Mouse (Mus musculus): ENCODE measurements around the gene Rangrf.
"Not testable (repeated sequence)": the region's sequence is repeated elsewhere in the genome, so short reads cannot be mapped to it uniquely, and the experiment has no call there.

The Rangrf gene

GRCm38 (mm10) chr11:68975085-68975484 is at the start of gene Rangrf:
Gene Rangrf, minus strand, starts transcription at chr11:68975185.
- no peak for DNase-seq (ENCODE audit: low spot score)

GRCm38 (mm10) chr11:69020691-69021090 is 45.7 kb upstream of the Rangrf start:
- DNase-seq (ENCODE audit: low spot score), result no peak

GRCm38 (mm10) chr11:69016755-69017154 is 41.8 kb upstream of the Rangrf start:
- no peak for DNase-seq (ENCODE audit: low spot score)

- peak; percentile 89 for DNase-seq (ENCODE audit: low spot score)
Measured at GRCm38 (mm10) chr11:69015644-69016441, 40.9 kb upstream of the Rangrf start, which contains the start of gene Ctc1. Gene Ctc1, plus strand, starts transcription at chr11:69015911.

- peak; percentile 84 for DNase-seq (ENCODE audit: low spot score)
Measured at GRCm38 (mm10) chr11:69012071-69012601, 37.2 kb upstream of the Rangrf start.

GRCm38 (mm10) chr11:69011445-69011844 is 36.5 kb upstream of the Rangrf start:
- DNase-seq (ENCODE audit: low spot score), result not testable (repeated sequence)

- DNase-seq (ENCODE audit: low spot score), result no peak
Measured at GRCm38 (mm10) chr11:69010400-69011323, 35.7 kb upstream of the Rangrf start.

- DNase-seq (ENCODE audit: low spot score), result no peak
Measured at GRCm38 (mm10) chr11:69009508-69009907, 34.5 kb upstream of the Rangrf start.

- DNase-seq (ENCODE audit: low spot score), result peak; percentile 97
Measured at GRCm38 (mm10) chr11:69008182-69009121, 33.5 kb upstream of the Rangrf start, which contains the start of gene Pfas. Gene Pfas, minus strand, starts transcription at chr11:69008460.

GRCm38 (mm10) chr11:69006575-69006974 is 31.6 kb upstream of the Rangrf start:
- DNase-seq (ENCODE audit: low spot score), result not testable (repeated sequence)

- DNase-seq (ENCODE audit: low spot score), result no peak
Measured at GRCm38 (mm10) chr11:69005193-69005592, 30.2 kb upstream of the Rangrf start.

GRCm38 (mm10) chr11:69003592-69003991 is 28.6 kb upstream of the Rangrf start:
- peak; percentile 73 for DNase-seq (ENCODE audit: low spot score)

- DNase-seq (ENCODE audit: low spot score), result not testable (repeated sequence)
Measured at GRCm38 (mm10) chr11:69002782-69003181, 27.8 kb upstream of the Rangrf start.

- DNase-seq (ENCODE audit: low spot score), result no peak
Measured at GRCm38 (mm10) chr11:68997080-68997479, 22.1 kb upstream of the Rangrf start.

- DNase-seq (ENCODE audit: low spot score), result no peak
Measured at GRCm38 (mm10) chr11:68994377-68994776, 19.4 kb upstream of the Rangrf start.

GRCm38 (mm10) chr11:68993122-68993521 is 18.1 kb upstream of the Rangrf start:
- no peak for DNase-seq (ENCODE audit: low spot score)

GRCm38 (mm10) chr11:68988341-68988740 is 13.4 kb upstream of the Rangrf start:
- no peak for DNase-seq (ENCODE audit: low spot score)

GRCm38 (mm10) chr11:68987365-68987882 is 12.4 kb upstream of the Rangrf start:
- DNase-seq (ENCODE audit: low spot score), result no peak

GRCm38 (mm10) chr11:68982639-68983369 is 7.8 kb upstream of the Rangrf start:
- peak; percentile 89 for DNase-seq (ENCODE audit: low spot score)

GRCm38 (mm10) chr11:68980919-68981318 is 5.9 kb upstream of the Rangrf start:
- no peak for DNase-seq (ENCODE audit: low spot score)
